Mouse (Mus musculus) c-Kit-negative CD71-positive TER-119-positive erythroid progenitor cells, embryonic 14.5 days (primary cell): ENCODE data around the gene Rsrc1.
A peak's percentile ranks its signal among the peaks of the same experiment; 100 is the strongest.

ENCODE experiments used
- DNase-seq: peaks from one replicate; pipeline ENCODE4 v3.0.0-alpha.2; 2013; ENCODE audit warnings: low read depth, low spot score

Rsrc1 gene

GRCm38 (mm10) chr3:67372194-67372593, 391.0 kb downstream of the Rsrc1 start:
- DNase-seq: no peak

- no peak for DNase-seq
These were observed 391.6 kb downstream of the Rsrc1 start for GRCm38 (mm10) chr3:67372781-67373180.

- peak; percentile 58 for DNase-seq
These were observed 392.7 kb downstream of the Rsrc1 start, which contains the start of gene Mlf1 for GRCm38 (mm10) chr3:67373872-67374271. Mlf1 (plus strand) TSS chr3:67374097.

GRCm38 (mm10) chr3:67374360-67374778, 393.2 kb downstream of the Rsrc1 start:
- no peak for DNase-seq

GRCm38 (mm10) chr3:67375063-67375462, 393.9 kb downstream of the Rsrc1 start, which contains the start of gene Gm17402:
Gm17402 (minus strand) TSS chr3:67375163.
- DNase-seq: no peak

- DNase-seq: no peak
These were observed 397.0 kb downstream of the Rsrc1 start for GRCm38 (mm10) chr3:67378215-67378614.
